Mouse (Mus musculus) heart, postnatal 10 days (tissue): ENCODE data around the gene Twsg1. TPM values are rescaled to one million over a fixed set of nuclear protein-coding genes. Genes with fewer than 3 reads are reported as not detected.

ENCODE experiments used
- DNase-seq, 2 experiments: peaks; one replicate each; pipeline ENCODE4 v3.0.0; 2021
- intact Hi-C: fragments of 180-260 bp; cut with DNase I; formaldehyde crosslinking; loops from one replicate; pipeline ENCODE4 v1.15.1; 2025
- total RNA-seq, 2 experiments: library from RNA; stranded (reverse); gene quantifications; 2 replicates each; pipeline ENCODE4 v1.2.3; 2021

Twsg1 gene
- total RNA-seq, 2 experiments from 2014 or later: 67.5 to 71.5 TPM

DNA sequence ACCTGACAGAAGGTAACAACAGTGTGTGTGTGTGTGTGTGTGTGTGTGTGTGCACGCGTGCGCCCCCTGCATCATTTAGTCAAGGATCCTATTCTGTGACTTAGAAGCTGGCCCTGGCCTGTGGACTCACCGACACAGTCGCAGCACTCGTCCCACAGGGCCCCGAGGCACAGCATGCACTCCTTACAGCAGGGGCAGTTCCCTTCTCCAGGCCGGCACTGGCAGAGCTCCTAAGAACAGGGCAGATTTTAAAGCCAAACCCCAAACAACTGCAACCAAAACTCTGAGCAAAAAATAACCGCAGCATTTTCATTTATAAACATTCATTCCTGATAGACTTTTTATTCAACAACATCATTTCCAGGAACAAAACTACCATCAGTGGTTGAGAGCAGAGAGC lies 13.4 kb downstream of the Twsg1 start:
- intact Hi-C loops: no loop called here

DNA sequence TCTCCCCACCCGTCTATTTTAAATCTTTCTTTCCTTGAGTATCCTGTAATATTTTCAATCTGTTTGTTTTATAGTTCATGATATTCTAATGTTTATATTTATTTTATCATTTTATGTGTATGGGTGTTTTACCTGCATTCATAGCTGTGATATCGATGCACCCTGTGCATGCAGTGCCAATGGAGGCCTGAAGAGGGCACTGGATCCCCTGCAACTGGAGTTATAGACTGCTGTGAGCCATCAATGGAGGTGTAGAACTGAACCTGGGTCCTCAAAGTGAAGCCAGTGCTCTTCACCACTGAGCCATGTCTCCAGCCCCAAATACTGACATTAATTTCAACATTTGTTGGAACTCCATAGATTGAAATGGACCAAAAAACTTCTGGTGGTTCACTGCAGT lies 17.3 kb downstream of the Twsg1 start:
- no peak for DNase-seq
- intact Hi-C loops: no loop called here

More for the DNA sequence above, 13.4 kb downstream of the Twsg1 start:
- DNase-seq: no peak

DNA sequence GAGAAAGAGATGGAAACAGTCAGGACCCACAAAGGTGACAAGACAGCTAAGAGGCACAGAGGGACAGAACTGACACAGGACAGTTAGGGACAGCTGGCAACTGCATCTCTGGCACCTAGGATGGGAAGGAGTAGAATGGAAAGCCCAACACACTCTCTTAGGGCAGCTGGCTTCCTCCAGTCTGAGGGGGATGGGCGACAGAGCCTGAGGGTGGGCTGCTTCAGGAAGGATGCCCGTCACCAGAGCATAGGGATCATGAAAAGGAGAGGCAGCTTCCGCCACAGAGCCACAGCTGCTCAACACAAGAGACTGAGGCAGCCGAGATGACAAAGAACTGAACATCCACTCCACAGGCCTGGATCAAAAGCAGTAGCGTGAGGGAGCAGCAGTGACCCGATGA lies 19.5 kb downstream of the Twsg1 start:
- no peak for DNase-seq
- intact Hi-C loops: no loop called here

DNA sequence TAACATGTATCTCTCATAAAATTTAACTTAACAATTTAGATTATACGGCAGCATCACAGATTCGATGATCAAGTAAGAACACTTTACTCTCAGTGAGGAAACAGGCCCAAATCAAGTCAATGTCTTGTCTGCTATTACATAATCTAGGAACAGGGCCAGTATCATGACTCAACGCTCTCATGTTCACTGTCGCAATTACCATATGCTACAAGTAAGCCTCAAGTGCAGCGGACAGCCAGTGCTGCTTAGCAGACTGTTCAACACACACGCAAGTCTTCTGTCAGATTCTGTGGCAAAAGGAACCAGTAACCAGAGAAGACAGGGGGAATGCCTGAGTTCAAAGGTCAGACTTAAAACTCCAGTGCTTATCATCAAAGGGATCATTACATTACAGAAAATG lies 20.1 kb downstream of the Twsg1 start:
- peak; percentile 68 to 76 for DNase-seq
- intact Hi-C loops: no loop called here

DNA sequence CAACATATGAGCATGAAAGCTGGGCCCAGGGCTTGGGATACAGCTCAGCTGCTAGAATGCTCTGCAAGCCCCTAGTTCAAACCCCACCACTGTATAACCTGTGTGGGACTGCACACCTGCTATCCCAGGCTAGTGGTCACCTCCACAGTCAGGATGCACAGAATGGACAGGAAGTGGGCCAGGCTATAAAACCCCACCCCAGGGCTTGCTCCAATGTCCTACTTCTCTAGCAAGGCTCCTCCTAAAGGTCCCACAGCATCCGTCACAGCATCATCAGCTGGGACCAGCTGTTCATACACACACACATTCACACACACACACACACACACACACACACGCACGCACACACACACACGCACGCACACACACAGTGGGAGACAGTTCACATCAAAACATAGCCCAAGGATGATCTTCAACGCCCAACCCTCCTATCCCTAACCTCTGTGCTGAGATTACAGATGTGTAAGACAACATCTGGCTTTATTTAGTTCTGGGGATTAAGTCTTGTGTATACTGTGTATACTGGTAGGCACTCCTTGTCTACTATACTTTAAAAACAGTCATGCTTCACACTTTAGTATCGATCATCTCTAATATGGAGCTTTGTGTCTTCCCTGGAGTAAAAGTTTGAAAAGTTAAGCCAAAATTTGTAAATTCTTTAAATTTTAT lies 20.7 kb downstream of the Twsg1 start:
- intact Hi-C loops: no loop called here
- peak; percentile 42 to 46 for DNase-seq

DNA sequence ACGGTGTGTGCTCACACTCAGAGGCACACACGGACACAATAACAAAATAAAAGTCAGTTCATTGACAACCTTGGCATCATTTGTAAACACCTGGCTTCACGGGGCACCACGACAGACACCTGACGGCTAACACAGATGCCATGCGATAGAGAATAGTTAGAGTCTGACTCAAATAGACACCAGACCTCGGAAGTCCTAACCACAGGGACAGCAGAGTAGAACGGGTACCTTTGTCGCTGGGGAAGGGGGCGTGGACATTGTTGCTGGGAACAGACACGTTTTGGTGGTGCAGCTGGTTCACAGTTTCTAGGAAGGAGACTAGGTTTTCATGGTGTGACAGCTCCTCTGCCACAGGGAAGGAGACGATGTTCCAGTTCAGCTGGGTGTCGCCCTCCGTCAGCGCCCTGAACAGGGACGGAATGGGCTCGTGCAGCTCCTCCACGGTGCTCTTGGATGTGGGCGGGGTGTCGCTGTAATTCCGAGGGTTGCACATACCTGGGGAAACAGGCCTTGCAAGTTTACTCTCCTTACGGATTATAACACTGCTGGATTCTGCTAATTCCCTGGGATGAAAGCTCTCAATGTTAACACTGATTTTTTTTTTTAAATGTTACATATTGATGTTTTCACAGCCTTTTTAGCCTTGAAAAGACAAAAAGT lies 21.6 kb downstream of the Twsg1 start:
- intact Hi-C loops: no loop called here
- no peak for DNase-seq

DNA sequence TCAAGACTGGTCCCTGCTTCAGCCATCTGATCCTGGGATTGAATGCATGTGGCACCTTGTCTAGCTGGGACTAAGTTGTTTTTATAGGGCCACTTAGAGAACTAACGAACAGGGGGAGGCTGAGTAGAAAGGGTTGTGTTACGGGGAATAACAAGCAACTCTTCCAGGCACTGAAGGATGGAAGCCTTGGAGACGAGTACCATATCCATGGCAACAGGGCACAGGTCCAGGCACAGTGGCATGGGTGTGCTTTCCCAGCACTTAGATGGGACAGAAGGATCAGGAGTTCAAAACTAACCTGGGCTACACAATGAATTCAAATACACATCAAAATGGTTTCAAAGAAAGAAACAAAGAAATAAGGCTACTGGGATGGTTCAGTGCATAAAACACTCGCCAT lies 23.9 kb downstream of the Twsg1 start:
- intact Hi-C loops: no loop called here
- DNase-seq: no peak

DNA sequence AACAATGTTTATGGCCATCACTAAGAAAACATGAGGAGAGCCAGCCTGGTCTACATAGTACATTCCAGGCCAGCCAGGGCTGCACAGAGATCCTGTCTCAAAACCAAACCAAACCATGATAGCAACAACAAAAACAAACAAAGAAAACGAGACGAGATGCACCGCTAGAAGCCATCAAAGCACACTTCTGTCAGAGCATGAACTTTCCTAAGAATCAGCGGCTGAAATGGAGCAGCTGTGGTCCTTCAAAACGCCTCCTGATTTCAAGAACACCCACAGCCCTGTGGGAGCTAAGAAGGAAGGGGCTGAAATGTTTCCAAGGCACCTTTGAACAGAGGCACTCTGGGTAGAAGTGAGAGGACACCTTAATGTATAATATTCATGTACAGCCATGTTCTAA lies 26.8 kb downstream of the Twsg1 start:
- DNase-seq: no peak
- intact Hi-C loops: no loop called here

DNA sequence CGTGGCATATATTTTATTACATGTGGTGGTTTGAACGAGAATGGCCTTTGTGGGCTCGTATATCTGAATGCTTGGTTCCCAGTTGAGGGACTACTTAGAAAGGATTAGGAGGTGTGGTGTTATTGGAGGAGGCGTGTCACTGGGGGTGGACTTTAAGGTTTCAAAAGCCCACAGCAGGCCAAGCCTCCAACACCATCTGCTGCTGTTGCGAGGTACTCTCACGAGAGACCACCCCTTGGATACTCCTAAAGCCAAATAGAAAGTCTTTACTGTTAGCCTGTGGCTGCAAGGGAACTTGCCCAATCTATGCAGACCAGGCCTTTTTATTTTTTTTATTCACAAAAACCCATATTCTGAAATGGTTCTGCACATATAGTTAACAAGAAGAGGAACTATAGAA lies 29.1 kb downstream of the Twsg1 start:
- intact Hi-C loops: no loop called here
- DNase-seq: no peak

DNA sequence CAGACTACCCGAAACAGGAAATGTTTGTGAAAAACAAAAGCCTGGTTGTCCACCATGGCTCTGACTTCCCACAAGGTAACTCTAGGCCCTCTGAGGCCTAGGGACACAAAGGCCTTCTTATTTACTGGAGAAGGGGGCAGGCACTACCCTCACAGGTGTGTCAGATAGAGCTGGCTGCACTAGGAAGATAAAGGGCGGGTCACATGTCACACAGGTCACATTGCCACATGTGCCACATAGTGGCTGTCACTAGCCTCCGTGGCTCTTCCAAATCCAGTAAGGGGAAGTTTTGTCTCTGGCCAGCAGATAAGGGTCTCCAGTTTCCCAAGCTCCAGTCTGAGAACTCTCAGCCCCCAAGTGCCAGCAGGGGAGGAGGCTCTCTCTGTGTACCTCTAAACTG lies 31.8 kb downstream of the Twsg1 start:
- no peak for DNase-seq
- intact Hi-C loops: no loop called here

DNA sequence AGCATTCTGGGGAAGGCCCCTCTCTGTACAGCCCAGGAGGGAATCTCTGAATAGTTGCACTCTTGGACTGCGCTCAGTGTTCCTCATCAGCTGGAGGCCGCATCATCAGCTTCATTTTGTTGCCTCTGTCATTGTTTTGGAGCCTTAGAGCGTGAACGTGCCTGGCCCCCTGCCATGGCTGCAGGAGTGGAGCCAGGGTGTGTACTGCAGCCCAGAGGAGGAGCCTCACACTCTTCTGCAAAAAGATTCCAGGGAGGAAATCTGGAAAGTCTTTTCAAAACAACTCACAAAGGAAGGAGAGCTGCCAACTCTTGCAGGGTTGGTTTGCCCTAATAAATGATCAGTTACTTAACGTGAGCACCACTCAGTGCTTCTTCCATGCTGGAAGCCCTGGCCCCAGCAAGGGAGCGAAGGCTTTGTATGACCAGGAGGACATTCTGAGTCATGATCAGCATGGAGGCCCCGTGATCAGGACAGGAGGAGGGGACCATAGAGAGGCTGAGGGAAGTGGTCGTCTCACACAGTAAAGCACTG lies 34.8 kb downstream of the Twsg1 start:
- intact Hi-C loops: no loop called here
- DNase-seq: peak; percentile 94 to 95

DNA sequence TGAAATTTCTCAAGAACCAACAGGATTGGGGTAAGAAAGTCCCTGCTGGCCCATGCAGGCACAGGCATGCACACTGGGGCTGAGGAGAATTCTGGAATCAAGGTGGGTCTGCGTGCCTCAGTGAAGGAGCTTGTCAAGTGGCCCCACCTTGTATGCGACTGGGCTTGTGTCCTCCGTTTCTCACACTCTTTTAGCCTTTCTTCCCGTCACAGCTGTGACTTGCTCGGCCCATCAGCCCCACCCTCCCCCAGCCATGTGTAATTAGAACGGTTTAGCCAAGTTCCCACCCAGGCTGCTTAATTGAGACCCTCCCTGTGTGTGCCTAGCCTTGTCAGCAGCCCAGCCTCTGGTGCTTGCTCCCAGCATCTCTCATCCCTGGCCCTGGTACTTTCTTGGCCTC lies 36.9 kb downstream of the Twsg1 start:
- DNase-seq: no peak
- intact Hi-C loops: no loop called here

DNA sequence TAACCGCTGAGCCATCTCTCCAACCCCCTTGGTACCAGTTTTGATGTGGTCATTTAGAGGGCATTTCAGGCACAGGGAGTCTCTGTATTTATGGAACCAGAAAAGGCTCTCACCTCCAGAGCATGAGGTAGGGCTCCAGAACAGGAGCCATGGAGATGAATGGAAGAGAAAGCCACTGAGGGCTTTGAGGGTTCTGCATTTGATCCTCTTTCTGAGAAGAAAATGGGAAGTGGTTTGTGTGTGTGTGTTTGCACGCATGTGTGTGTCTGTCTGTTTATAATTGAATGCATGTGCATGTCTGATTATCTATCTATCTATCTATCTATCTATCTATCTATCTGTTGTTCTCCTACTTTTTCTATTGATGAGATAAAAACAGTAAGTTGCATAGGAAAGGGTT lies 38.8 kb downstream of the Twsg1 start:
- intact Hi-C loops: no loop called here
- DNase-seq: no peak

DNA sequence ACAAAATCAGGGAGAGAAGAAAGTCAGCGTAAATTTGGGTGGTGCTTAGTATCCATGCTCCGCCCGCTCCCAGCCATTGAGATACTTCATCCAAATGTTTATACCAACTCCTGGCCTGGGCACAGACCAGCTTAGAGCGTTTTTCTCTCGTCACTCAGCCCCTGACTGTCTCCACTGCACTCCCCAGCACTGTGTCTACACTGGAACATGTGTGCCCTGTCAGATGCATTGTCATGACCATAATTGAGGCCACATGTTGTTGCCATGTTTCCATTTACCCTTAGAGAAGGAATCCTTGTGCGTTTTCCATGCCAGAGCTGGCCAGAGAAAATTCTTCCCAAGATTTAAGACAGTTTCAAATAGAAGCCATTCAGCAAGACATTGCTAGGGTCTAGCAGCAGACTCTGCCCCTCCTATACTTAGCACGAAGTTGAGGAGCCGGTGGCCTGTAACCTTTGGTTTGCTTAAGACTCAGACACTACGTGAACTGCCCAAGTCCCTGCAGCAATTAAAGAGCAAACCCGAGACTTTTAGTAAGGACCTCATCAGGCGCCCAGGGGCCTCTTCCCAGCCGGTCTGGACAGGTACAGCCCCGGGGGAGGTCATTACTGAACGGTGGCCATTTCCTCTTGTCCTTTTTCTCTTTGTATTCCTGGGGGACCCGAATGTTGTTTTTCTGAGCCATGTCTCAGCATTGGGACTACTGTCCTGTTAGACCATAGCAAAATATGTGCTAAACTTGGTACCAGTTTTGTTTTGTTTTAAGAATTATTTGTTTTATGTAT lies 39.5 kb downstream of the Twsg1 start:
- no peak for DNase-seq
- intact Hi-C loops: no loop called here

DNA sequence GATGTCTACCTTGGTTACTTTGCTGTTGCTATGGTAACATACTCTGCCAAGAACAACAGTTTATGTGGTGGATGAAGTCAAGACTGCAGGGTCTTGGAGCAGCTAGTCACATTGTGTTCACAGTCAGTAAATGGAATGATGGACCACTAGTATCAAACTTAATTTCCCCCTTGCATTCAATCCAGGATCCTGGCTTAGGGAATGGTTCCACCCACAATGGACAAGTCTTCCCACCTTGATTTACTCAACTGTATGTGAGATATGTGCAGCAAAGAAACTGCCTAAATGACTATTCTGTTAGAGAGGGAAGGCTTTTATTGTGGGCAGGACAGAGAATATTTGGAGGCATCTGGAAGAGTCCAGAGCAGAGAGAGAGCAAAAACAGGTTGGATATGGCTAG lies 42.8 kb downstream of the Twsg1 start:
- intact Hi-C loops: no loop called here
- DNase-seq: no peak

DNA sequence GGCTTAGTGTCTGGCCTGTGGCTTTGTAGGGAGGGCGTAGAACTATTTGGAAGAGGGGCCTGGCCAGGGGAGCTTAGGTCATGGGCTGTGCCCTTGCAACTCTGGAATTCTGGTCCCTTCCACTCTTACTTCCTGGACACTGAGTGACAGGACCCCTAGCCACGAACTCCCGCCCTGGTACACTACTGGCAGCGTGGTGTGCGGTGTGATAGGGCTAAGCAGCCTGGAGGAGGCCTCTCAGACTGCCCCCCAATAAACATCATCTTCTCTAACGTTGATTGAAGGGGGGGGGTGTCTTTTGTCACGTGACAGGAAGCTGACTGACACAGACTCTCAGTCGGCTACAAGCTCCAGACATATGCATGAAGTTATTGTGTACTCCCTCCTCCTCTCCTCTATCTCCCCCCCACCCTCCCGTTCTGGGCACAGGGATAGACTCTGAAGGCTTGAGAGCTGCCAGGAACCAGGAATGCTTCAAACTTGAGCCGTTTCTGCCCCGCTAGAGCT lies 44.1 kb downstream of the Twsg1 start:
- peak; percentile 19 to 44 for DNase-seq
- intact Hi-C loops: no loop called here

DNA sequence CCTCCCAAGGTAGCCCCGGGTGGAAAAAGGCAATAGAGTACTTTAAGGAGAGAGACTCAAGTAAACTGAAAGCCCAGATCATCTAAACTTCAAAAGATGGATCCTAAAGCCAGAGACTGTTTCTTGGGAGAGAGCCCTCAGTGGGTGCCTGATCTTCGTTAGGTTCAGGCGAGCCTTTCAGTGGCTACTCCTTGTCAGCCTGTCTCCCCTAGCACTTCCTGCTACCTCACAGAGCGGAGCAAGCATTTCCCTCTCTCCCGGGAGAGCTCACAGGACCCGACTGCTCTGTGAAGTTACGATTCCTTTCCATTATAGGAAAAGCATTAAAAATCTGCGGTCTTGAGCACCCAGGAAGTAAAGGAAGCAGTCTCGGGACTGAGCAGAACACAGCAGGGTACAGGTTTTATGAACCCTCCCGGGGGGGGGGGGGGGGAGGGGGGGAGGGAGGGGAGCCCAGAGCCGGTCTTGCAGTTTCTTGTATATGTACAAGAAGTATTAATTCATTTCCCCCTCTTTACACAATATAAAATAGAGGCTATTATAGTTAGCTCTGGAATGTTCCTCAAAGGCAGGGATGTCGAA lies 44.6 kb downstream of the Twsg1 start:
- no peak for DNase-seq
- intact Hi-C loops: no loop called here

DNA sequence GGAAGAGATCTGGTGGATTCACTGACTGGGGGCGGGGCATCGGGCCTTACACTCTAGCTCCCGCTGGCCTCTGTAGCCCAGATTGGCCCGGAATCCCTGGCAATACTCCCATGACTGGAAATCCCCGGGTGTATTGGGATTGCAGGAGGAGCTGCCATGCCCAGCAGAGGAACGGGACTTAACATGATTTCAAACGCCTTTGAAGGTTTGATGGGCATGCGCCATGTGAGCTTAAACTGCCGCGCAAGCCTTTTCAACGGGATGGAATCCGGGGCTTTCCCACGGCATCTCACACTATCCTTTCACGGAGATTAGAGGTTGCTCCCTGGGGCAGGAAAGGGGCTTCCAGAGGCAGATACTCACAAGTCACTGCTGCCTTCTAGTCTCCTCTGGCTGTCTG lies 45.8 kb downstream of the Twsg1 start:
- no peak for DNase-seq
- intact Hi-C loops: no loop called here

DNA sequence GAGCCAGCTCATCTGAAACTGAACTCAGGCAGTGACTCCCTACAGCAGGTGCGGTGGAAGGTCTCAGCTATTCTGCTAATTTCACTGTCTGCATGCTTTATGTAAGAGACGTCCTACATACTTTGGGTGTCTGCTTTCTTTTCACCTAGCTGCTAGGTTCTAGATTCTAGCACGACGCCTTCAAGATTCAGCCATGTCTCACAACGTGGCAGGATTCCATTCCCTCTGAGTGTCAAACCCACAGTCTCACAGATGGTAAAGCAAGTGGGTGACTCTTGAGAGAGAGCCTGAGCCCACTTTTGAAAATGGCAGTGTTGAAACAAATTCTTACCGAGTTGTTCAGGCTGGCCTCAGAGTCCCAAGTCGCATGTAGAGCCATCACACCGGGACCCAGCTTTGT lies 47.2 kb downstream of the Twsg1 start:
- intact Hi-C loops: no loop called here
- DNase-seq: no peak

DNA sequence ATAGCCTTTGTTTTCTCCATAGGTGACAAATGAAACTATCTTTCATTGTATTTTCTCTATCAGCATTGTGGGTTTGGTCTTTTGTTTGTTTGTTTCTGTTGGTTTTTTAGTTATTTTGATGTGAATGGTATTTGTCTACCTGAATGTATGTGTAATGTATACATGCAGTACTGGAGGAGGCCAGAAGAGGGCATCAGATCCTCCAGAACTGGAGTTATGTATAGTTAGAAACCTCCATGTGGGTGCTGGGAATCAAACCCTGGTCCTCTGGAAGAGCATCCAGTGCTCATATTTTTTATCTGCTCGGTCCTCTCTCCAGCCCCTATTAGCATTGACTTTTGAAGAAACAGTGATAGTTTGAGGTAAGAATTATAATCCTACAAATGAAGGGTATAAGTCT lies 48.0 kb downstream of the Twsg1 start:
- intact Hi-C loops: no loop called here
- no peak for DNase-seq

DNA sequence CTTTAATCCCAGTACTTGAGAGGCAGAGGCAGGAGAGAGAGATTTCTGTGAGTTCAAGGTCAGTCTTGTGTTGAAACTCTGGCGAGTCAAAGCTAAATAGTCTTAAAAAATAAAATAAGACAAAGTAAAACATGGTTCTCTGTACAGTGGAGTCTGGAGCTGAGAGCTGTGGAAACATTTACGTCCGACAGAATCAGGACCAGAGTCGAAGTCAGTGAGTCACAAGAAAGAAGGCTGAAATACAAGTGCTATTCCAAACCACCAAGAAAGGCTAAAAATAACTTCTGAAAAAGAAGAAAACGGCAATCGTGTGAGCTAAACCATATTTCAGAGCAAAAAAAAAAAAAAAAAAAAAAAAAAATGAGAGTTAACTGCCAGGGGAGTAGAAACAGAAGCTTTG lies 48.7 kb downstream of the Twsg1 start:
- intact Hi-C loops: no loop called here
- DNase-seq: no peak
